Mouse (Mus musculus) megakaryocyte, embryonic 14.5 days (primary cell): ENCODE results near the gene 2310007B03Rik.

Experiments used
- FLI1 ChIP-seq: IDR thresholded peaks from 2 replicates; pipeline ENCODE4 v1.6.1; 2012; ENCODE audit warnings: low read length, inconsistent platforms, mixed read lengths
- GATA1 ChIP-seq: IDR thresholded peaks from 3 replicates; pipeline ENCODE4 v1.6.1; 2012; ENCODE audit warnings: mixed read lengths, low read length, inconsistent platforms, borderline replicate concordance

- TF ChIP-seq GATA1 (no peak), FLI1 (no peak)
Measured at GRCm38 (mm10) chr1:93118816-93119215, 41.9 kb downstream of the 2310007B03Rik start.
